Mouse (Mus musculus): Measurements from ENCODE around the gene Dct. TPM values are rescaled to one million over a fixed set of nuclear protein-coding genes. Genes with fewer than 3 reads are reported as not detected.

The Dct gene
- polyA plus RNA-seq, 1 experiment from 2014 or later, result 0.79 TPM

DNA sequence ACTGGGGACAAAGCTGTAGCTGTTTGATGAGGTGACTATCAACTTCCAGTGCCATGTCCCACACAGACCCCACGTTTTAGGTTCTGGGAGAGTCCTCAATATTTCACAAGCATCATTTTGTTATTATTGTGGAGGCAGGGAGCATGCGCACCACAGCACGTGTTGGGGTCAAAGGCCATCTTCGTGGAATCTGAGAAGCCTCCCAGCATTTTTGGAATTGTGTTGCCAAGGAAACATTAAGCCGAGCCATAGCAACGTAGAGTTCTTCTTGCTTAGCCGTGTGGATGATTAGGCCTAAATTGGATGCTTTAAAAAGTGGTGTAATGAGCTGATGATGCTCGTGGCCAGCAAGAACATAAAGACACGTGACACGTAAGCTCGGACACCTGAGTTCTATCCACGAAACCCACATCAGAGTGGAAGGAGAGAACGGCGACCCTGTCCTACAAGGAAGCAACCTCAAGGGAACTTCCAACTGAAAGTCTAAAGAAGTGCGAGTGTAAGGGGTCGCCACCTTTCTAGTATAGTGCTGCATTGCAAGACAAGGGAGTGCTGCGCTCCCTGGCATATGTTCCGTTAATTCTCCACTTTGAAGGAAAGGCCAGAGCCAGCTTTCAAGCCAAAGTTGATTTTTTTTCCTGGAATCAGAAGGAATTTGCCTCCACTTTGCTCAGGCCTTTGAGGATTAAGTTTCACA is 9.8 kb downstream of the Dct start:
- no peaks in the 10 kb centered on the region for H3K36me3 ChIP-seq
- no peak overlapping the region for H3K4me3 ChIP-seq
- H3K4me2 ChIP-seq, result no peak overlapping the region
- H3K9ac ChIP-seq, result no peak overlapping the region
- H3K4me1 ChIP-seq (replicated peaks), result no peaks in the 10 kb centered on the region
- peaks cover 14% of the 10 kb centered on the region for H3K27me3 ChIP-seq (replicated peaks)
- no peaks in the 10 kb centered on the region for H3K9me3 ChIP-seq (replicated peaks)
- ATAC-seq (ENCODE audit: insufficient number of reproducible peaks, low FRiP score), result no peak
- WGBS, result 82% methylated on average over 18 of the region's 18 CpGs
- no peak overlapping the region for H3K27ac ChIP-seq (ENCODE audit: poor library complexity, severe bottlenecking)

DNA sequence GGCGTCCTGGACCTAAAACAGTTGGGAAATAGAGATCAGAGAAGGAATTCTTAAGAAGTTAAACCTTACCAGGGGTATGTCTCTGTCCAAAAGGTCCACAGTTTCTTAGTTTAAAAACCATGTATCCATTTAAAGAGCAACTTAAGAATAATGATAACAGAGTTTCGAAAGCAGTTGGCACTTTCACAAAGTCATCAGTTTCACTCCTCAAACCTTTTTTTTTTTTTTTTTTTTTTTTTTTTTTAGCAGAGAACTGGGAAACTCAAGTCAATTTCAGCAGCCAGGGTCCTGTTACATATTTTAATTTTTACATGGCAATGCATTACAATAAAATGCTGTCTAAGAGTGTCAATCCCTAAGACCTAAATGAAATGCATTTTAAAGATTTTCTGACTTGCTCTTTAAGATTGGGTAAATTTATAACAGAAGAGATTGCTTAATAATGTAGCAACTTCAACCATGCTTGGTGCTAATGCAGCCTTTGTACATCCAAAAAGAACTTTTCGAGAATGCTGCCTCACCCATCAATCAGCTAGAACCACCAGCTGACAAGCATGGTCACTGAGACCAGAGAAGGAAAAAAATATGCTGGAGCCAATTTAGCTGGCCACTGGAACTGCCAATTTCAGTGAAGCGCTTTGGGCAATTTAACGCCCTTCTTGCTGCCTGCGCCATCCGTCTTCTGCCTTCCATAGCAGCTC is 11.3 kb downstream of the Dct start:
- H3K36me3 ChIP-seq, result no peaks in the 10 kb centered on the region

DNA sequence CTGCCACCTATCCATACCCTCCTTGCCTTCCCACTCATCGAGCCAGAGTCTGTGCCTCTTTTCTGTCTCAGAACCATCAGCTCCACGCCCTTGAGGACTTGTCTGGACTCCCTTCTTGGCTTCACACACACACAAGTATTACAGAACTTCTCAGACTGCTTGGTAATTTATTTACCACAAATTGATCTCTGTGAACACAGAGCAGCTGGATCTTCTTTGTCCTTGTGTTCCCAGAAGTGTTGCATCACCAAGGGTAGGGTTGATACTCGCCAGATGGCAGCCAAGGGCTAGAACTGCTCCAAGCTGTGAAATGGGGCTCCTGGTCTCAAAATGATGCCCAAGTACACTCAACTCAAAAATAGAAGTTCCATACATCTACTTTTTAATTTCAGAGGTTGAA is 13.0 kb downstream of the Dct start:
- Histone ChIP-seq H3K27ac (ENCODE audit: poor library complexity, severe bottlenecking) (no peak overlapping the region), H3K9me3 (replicated peaks) (no peaks in the 10 kb centered on the region), H3K4me2 (no peak overlapping the region), H3K27me3 (replicated peaks) (peaks cover 10% of the 10 kb centered on the region), H3K9ac (no peak overlapping the region), H3K4me3 (no peak overlapping the region), H3K4me1 (replicated peaks) (no peaks in the 10 kb centered on the region), H3K36me3 (no peaks in the 10 kb centered on the region)
- WGBS, result 68% methylated on average over 3 of the region's 3 CpGs
- no peak for ATAC-seq (ENCODE audit: insufficient number of reproducible peaks, low FRiP score)

More for the DNA sequence above, 11.3 kb downstream of the Dct start:
- H3K4me1 ChIP-seq (replicated peaks), result no peaks in the 10 kb centered on the region
- peaks cover 10% of the 10 kb centered on the region for H3K27me3 ChIP-seq (replicated peaks)
- no peak overlapping the region for H3K4me3 ChIP-seq
- 76% methylated on average over 7 of the region's 7 CpGs for WGBS
- H3K27ac ChIP-seq (ENCODE audit: poor library complexity, severe bottlenecking), result no peak overlapping the region
- H3K9me3 ChIP-seq (replicated peaks), result no peaks in the 10 kb centered on the region
- H3K9ac ChIP-seq, result no peak overlapping the region
- no peak overlapping the region for H3K4me2 ChIP-seq
- ATAC-seq (ENCODE audit: insufficient number of reproducible peaks, low FRiP score), result no peak

DNA sequence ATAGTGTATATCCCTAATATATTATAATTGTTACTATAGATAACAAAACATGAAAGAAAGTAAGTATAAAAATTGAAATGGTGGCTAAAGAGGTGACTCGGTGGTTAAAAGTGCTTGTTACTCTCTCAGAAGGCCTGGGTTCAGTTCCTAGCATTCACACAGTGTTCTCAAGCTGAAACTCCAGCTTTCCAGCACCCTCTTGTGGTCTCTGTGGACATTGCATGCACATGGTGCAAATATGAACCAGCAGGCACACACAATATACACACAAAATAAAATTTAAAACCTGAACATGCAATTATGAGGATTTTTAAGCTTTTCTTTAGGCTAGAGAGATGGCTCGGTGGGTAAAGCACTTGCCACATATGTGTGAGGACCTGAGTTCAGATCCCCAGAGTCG is 24.5 kb downstream of the Dct start:
- Histone ChIP-seq H3K4me1 (replicated peaks) (no peaks in the 10 kb centered on the region), H3K4me3 (no peak overlapping the region), H3K36me3 (no peaks in the 10 kb centered on the region), H3K4me2 (no peak overlapping the region), H3K27me3 (replicated peaks) (peaks cover 10% of the 10 kb centered on the region; the same call in 1 of the 2 replicates), H3K9ac (no peak overlapping the region), H3K27ac (ENCODE audit: poor library complexity, severe bottlenecking) (no peak overlapping the region), H3K9me3 (replicated peaks) (peaks cover 27% of the 10 kb centered on the region)
- WGBS, result 79% methylated on average over 3 of the region's 3 CpGs
- ATAC-seq (ENCODE audit: insufficient number of reproducible peaks, low FRiP score), result no peak

DNA sequence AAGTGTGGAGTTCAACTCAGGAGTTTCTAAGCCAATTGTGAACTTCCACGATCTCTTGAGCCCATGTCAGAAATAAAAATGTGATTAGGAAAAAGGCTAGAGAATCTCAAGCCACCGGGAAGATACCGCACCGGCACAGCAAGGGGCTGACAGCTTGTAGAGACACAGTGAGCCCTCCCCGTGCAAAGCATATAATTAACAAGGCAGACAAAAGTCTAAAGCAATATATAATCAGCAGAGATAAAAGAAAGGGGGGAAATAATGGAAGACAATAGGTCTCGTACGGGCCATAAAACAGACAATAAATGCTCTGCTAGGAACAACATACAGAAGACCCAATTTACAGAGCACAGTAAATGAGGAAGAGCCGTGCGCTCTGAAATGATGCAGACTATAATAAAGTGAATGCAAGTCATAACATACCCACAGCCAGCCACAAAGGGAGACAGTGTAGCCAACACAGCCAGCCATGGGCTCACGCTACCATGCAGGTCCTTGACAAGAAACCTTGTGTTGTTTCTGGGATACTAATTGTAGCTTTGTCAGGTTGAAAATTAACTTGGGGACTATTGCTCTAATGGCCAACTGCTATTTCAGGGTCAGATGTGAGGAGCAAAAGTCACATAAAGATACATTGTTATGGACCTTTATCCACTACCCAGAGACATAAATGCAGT is 30.0 kb downstream of the Dct start:
- Histone ChIP-seq H3K4me3 (no peak overlapping the region), H3K27ac (ENCODE audit: poor library complexity, severe bottlenecking) (no peak overlapping the region), H3K27me3 (replicated peaks) (peaks cover 37% of the 10 kb centered on the region), H3K9ac (no peak overlapping the region), H3K36me3 (no peaks in the 10 kb centered on the region), H3K4me2 (no peak overlapping the region), H3K4me1 (replicated peaks) (no peaks in the 10 kb centered on the region), H3K9me3 (replicated peaks) (no peaks in the 10 kb centered on the region)
- no peak for ATAC-seq (ENCODE audit: insufficient number of reproducible peaks, low FRiP score)
- WGBS, result 79% methylated on average over 10 of the region's 10 CpGs

DNA sequence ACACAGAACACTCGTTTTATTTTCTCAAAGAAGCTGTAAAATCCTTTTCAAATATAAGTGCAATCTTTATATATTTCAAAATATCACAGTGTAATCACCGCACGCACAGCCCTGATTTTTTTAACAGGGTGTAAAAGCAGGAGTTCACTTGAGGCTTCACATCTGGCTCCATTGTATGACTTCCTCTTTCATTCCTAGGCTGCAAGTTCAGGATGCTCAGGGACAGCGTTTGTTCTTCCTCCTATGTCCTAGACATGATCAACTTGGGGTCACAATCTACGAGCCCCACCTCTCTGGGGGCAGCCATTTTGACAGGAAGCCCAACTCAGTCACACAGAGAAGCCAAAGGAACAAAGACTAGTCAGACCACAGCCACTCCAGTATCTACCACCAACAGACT is 32.7 kb downstream of the Dct start:
- Histone ChIP-seq H3K4me3 (no peak overlapping the region), H3K27ac (ENCODE audit: poor library complexity, severe bottlenecking) (no peak overlapping the region), H3K27me3 (replicated peaks) (peaks cover 47% of the 10 kb centered on the region), H3K4me2 (no peak overlapping the region), H3K4me1 (replicated peaks) (no peaks in the 10 kb centered on the region), H3K9me3 (replicated peaks) (no peaks in the 10 kb centered on the region), H3K36me3 (no peaks in the 10 kb centered on the region), H3K9ac (no peak overlapping the region)
- 75% methylated on average over 5 of the region's 5 CpGs for WGBS
- no peak for ATAC-seq (ENCODE audit: insufficient number of reproducible peaks, low FRiP score)

DNA sequence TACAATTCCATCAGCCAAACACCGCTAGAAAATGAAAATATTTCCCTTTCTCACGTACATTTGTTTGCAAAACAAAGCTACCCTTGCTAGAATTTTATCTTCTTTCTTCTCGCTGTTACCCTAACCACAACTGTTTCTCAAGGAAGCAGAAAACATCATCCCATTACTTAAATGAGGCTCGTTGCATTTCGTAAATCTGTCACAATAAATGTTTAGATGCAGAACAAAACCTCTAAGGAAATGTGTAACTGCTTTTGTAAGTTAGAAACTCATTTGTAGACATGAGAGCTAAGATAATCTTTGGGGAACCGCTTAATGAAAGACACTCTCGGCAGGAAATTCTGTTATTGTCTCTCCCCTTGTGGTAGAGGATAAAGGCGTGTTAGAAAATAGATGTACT is 38.8 kb downstream of the Dct start:
- no peak for ATAC-seq (ENCODE audit: insufficient number of reproducible peaks, low FRiP score)
- no peaks in the 10 kb centered on the region for H3K4me1 ChIP-seq (replicated peaks)
- no peak overlapping the region for H3K27ac ChIP-seq (ENCODE audit: poor library complexity, severe bottlenecking)
- no peak overlapping the region for H3K9ac ChIP-seq
- no peak overlapping the region for H3K4me2 ChIP-seq
- no peaks in the 10 kb centered on the region for H3K36me3 ChIP-seq
- H3K9me3 ChIP-seq (replicated peaks), result no peaks in the 10 kb centered on the region
- no peak overlapping the region for H3K4me3 ChIP-seq
- WGBS, result 78% methylated on average over 8 of the region's 8 CpGs
- peaks cover 46% of the 10 kb centered on the region for H3K27me3 ChIP-seq (replicated peaks)

DNA sequence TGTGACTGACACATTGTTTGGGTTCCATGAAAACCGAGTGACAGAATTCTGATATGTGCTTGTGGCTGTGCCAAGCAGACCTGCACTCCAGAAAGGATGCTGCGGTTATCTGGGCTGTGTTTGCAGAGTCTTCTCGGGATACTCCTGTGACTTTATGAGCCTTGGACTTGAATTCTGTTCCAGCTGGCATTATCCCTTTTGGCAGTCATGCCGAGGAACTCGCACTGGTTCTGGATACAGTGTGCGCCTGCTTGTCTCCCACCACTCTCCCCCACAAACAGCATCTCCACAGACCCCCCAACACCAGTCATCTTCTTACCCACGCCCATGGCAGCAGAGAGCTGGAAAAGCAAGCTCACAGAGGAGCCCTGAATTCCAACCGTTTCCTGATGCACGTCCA is 42.5 kb downstream of the Dct start:
- no peak overlapping the region for H3K4me3 ChIP-seq
- H3K27ac ChIP-seq (ENCODE audit: poor library complexity, severe bottlenecking), result no peak overlapping the region
- H3K4me1 ChIP-seq (replicated peaks), result no peaks in the 10 kb centered on the region
- 67% methylated on average over 9 of the region's 9 CpGs for WGBS
- H3K9me3 ChIP-seq (replicated peaks), result no peaks in the 10 kb centered on the region
- H3K9ac ChIP-seq, result no peak overlapping the region
- H3K4me2 ChIP-seq, result no peak overlapping the region
- no peak for ATAC-seq (ENCODE audit: insufficient number of reproducible peaks, low FRiP score)
- H3K36me3 ChIP-seq, result no peaks in the 10 kb centered on the region
- peaks cover 58% of the 10 kb centered on the region for H3K27me3 ChIP-seq (replicated peaks)

DNA sequence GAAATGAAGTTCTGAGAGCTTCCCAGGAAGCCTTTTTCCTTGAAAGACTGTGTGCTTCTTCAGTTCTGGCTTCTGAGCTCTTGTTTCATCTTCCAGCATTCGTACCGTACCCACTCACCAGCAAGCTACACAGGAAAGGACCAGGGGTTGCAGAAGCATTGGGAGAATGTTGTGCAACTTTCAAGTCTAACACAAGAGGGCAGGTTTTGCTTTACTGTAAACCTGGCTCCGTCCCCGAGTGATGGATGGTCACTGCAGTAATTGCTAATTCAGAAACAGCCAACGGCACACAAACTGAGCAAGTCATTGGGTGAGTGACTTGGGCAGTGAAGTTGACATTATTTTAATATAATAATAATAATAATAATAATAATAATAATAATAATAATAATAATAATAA is 46.3 kb downstream of the Dct start:
- H3K9ac ChIP-seq, result no peak overlapping the region
- H3K27me3 ChIP-seq (replicated peaks), result peaks cover 66% of the 10 kb centered on the region
- 18% methylated on average over 5 of the region's 5 CpGs for WGBS
- H3K36me3 ChIP-seq, result no peaks in the 10 kb centered on the region
- no peak overlapping the region for H3K4me2 ChIP-seq
- no peaks in the 10 kb centered on the region for H3K9me3 ChIP-seq (replicated peaks)
- no peak overlapping the region for H3K4me3 ChIP-seq
- no peak overlapping the region for H3K27ac ChIP-seq (ENCODE audit: poor library complexity, severe bottlenecking)
- H3K4me1 ChIP-seq (replicated peaks), result peaks cover 19% of the 10 kb centered on the region
- 0 out of 2 replicates have a peak, but pooled peaks have one; percentile 36 for ATAC-seq (ENCODE audit: insufficient number of reproducible peaks, low FRiP score)

DNA sequence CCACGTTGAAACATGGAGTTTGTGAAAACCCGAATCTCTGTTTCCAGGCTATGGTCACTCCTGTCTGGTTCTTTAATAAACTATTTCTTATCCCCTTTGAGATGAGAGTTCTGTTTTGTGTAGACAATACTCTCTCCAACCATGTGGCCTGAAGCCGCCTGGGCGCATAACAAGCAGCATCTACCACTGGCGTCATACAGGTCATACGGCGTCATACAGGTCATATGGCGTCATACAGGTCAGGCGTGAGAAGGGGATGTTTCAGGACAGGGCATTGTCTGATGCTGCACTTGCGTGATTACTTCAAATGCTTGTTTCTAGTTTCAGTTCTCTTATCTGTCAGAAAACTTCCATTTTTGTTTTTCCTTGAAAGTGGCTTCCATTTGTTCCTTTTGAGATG is 47.6 kb downstream of the Dct start:
- Histone ChIP-seq H3K36me3 (no peaks in the 10 kb centered on the region), H3K4me1 (replicated peaks) (peaks cover 26% of the 10 kb centered on the region), H3K9ac (no peak overlapping the region), H3K27me3 (replicated peaks) (peaks cover 55% of the 10 kb centered on the region), H3K9me3 (replicated peaks) (no peaks in the 10 kb centered on the region), H3K4me3 (no peak overlapping the region), H3K27ac (ENCODE audit: poor library complexity, severe bottlenecking) (no peak overlapping the region), H3K4me2 (no peak overlapping the region)
- WGBS, result 86% methylated on average over 10 of the region's 10 CpGs
- ATAC-seq (ENCODE audit: insufficient number of reproducible peaks, low FRiP score), result no peak

DNA sequence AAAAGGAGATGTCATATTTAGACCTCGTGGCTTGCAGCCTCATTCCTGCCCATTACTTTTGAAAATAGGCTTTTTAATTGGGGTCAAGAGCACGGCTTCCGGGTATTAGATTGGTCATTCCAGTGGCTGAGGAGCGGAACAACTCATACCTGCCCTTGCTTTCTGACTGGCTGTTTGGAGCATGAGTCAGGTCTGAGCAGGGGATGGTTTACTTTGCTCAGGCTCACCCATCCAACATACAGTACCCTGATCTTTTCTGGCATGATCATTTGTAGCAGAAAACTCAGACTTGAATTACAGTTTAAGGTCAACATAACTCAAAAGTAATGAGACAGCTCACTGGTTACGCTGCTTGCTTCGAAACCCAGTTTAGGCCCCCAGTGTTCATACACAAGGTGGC is 58.2 kb downstream of the Dct start:
- WGBS, result 88% methylated on average over 6 of the region's 6 CpGs
- Histone ChIP-seq H3K9ac (no peak overlapping the region), H3K27ac (ENCODE audit: poor library complexity, severe bottlenecking) (no peak overlapping the region), H3K4me2 (no peak overlapping the region), H3K4me1 (replicated peaks) (no peaks in the 10 kb centered on the region), H3K4me3 (no peak overlapping the region), H3K27me3 (replicated peaks) (peaks cover 78% of the 10 kb centered on the region), H3K36me3 (no peaks in the 10 kb centered on the region), H3K9me3 (replicated peaks) (0 out of 2 replicates have a peak, but pooled peaks cover 4% of the 10 kb centered on the region)
- ATAC-seq (ENCODE audit: insufficient number of reproducible peaks, low FRiP score), result no peak
